Mouse (Mus musculus) yolk sac, embryonic 10.5 days (tissue): Measurements from ENCODE around the gene Ebpl.
A peak's percentile ranks its signal among the peaks of the same experiment; 100 is the strongest.
"Not testable (repeated sequence)": the region's sequence is repeated elsewhere in the genome, so short reads cannot be mapped to it uniquely, and the experiment has no call there.

Experiments used
- DNase-seq: peaks from one replicate; pipeline ENCODE4 v3.0.0-alpha.2; 2017; ENCODE audit warnings: low spot score

Ebpl gene

GRCm38 (mm10) chr14:61327618-61328450 is 32.4 kb downstream of the Ebpl start:
- DNase-seq = peak; percentile 19

GRCm38 (mm10) chr14:61327007-61327406 is 33.2 kb downstream of the Ebpl start:
- DNase-seq = not testable (repeated sequence)

- DNase-seq = no peak
Measured at GRCm38 (mm10) chr14:61322740-61323139, 37.5 kb downstream of the Ebpl start.

- DNase-seq = no peak
Measured at GRCm38 (mm10) chr14:61321200-61321599, 39.0 kb downstream of the Ebpl start.

- peak; percentile 19 for DNase-seq
Measured at GRCm38 (mm10) chr14:61320765-61321164, 39.5 kb downstream of the Ebpl start.

GRCm38 (mm10) chr14:61316861-61317260 is 43.4 kb downstream of the Ebpl start:
- peak; percentile 60 for DNase-seq

- no peak for DNase-seq
Measured at GRCm38 (mm10) chr14:61310963-61311362, 49.3 kb downstream of the Ebpl start.

- DNase-seq = no peak
Measured at GRCm38 (mm10) chr14:61310036-61310772, 50.0 kb downstream of the Ebpl start.

- DNase-seq = no peak
Measured at GRCm38 (mm10) chr14:61309593-61309992, 50.6 kb downstream of the Ebpl start, which contains the start of gene Arl11. Gene Arl11, plus strand, starts transcription at chr14:61309753.

GRCm38 (mm10) chr14:61303969-61304609 is 56.1 kb downstream of the Ebpl start:
- DNase-seq = no peak

- DNase-seq = no peak
Measured at GRCm38 (mm10) chr14:61302428-61302827, 57.8 kb downstream of the Ebpl start.

- no peak for DNase-seq
Measured at GRCm38 (mm10) chr14:61301323-61301722, 58.9 kb downstream of the Ebpl start.

GRCm38 (mm10) chr14:61299810-61300209 is 60.4 kb downstream of the Ebpl start:
- DNase-seq = no peak

GRCm38 (mm10) chr14:61294738-61295079 is 65.5 kb downstream of the Ebpl start:
- DNase-seq = peak; percentile 49

GRCm38 (mm10) chr14:61293884-61294737 is 66.1 kb downstream of the Ebpl start:
- peak; percentile 58 for DNase-seq

- no peak for DNase-seq
Measured at GRCm38 (mm10) chr14:61290664-61291063, 69.6 kb downstream of the Ebpl start.

- DNase-seq = peak; percentile 23
Measured at GRCm38 (mm10) chr14:61288606-61289286, 71.5 kb downstream of the Ebpl start.
